Mouse (Mus musculus) frontal cortex, postnatal 25 days (tissue): ENCODE measurements around the gene Aff3.
A peak's percentile ranks its signal among the peaks of the same experiment; 100 is the strongest.

Experiments used
- DNase-seq, 2 experiments: peaks; one replicate each; pipeline ENCODE4 v3.0.0; 2022; ENCODE audit warnings: low spot score in 2 of 2

Gene Aff3

DNA sequence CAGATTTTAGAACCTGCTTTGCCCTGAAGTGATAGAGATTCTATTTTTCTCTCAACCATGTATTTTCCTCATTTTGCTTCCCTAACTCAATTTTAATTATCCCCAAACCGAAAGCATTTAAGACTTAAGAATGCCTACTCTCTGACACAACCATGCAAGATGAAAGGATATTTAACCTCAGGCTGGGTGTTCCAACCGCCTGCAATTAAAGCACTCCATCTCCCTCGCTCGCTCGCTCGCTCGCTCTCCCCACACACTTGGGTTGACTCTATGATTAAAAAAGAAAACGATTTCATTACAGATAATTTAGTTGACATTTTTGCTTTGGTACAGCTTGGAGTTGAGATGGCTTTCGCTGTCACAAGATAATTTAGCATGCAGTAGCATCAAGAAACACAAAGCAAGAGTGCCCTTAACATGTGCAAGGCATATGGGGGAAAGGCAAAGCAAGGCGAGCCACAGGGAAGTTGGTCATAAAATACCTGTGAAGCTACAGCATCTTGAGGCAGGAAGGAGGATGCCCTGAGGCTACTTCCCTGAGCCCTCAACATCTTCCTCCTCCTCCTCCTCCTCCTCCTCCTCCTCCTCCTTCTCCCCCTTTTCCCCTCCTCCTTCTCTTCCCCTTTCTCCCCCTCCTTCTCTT, 167.7 kb downstream of the Aff3 start:
- no peak for DNase-seq

DNA sequence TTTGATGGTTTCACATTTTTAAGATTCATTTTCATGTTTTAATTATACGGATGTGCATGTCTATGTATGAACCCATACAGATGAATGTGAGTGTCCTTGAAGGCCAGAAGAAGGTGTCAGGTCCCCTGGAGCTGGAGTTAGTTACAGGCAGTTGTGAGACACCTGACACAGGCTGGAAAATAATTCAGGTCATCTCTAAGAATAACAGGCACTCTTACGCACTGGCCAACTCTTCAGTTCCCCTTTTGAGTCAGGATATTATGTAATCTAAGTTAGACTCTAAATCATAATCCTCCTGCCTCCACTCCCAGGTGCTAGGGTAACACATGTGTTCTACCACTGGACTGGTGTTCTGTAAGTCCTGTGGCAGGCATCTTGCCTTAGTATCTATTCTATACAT, 169.5 kb downstream of the Aff3 start:
- no peak for DNase-seq

DNA sequence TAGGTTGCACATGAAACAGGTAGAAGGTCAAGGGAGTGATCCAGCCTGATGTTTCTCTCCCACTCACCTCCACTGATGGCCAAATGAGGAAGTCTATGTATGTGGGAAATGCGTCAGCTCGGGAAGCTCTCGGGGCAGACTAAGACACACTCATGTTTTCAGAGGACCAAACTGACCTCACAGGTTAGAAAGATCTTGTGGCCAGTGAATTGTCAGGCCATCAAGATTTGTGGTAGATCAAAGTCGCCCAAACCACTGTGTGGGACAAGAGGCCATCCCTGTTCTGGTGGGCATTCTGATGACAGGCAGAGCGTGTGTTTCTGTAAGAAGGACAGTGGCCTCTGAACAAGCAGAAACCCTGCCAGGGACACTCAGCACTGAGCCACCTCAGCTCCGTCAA, 175.0 kb downstream of the Aff3 start:
- DNase-seq: no peak

DNA sequence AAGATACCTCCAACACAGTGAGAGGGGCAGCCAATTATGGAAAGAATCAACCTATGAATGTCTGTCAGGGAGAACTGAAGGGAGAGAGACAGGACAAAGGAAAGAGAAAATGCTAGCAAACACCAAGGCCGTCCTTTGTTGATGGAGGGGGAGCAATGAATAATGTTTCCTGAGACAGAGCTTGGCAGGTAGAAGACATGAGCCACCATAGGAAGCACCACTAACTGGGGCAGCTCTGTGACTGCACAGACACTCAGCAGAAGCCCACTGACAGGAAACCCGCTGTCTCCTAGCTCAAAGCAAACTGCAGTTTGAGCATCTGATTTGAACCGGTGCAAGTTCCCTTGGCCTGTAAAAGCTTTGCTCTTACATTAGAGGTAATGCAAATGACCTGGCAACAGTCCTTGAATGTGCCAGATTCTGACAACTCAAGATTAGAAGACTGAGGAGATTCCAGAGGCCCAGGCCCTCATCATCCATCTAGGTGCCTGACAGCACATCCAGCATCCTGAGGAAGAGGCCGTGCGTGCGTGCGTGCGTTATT, 176.0 kb downstream of the Aff3 start:
- no peak for DNase-seq

DNA sequence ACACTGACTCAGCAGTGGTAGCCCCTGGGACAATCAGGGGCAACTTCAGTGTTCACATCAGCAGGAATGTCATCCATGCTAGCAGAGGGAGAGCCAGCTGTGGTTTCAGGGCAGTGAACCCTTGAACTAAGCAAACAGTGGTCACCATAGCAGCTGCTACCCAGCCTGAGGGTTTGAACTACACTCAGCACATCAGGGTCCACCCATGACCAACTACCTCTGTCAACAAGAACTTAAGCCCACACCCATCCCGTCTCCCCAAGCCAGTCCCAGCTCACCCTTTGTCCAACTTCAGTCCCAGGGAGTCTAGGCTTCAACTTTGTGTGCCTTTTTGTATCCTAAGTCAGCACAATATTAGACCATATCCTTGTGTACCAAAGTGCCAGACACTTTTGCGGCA, 176.9 kb downstream of the Aff3 start:
- DNase-seq: no peak

DNA sequence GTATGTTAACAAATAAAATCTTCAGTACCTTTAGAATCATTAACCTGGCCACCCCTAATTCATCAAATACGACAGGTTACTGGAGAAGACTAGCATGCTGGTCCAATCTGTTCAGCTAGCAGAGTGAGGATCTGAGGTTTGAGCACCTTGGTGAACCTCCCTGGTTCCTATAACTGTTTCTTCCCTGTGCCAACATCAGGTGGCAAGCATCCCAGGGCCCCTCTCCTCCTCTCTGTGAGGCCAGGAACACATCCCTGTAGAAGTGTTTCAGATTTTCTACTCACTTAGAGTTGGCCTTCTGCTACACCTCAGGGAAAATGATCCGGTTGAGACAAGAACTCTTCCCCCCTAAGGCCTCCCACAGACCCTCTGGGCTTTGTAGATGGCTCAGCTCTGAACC, 181.6 kb downstream of the Aff3 start:
- DNase-seq: no peak

DNA sequence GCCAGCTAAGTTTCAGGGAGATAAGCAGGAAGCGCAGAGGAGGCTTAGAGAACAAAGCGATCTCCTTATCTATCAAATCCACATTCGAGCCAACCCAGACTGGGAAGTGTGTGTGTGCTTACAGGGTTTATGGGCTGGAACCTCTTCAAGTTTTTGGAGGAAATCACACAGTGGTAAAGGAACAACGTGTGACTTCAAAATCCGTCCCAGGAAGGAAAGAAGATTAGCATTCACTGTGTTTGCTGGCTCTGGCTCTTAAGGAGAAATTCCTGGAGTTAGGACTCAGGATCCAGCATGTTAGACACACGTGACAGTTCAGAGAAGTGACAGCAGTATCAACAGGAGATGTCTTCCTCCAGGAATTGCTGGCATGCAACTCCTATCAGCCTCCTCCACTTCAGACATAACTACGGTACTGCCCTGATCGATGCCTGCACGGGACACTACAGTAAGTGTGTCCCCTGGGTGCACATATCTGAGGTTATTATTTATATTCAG, 186.5 kb downstream of the Aff3 start:
- no peak for DNase-seq

DNA sequence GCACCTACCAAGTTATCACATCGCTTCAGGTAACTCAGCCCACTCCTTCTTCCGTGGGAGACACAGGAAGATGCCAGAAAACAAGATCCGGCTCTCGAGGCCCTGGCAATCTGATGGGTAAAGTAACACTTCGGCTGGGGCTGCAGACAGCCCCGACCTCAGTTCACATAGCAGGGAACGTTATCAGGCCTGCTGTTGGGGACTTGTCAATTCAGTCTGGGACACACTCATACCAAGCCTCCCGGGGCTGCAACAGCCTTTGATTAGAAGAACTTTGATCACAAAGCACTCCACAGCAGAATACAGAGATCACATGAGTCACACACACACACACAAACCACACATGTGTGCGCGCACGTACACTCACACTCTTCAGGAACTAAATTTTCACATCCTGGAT, 193.9 kb downstream of the Aff3 start:
- no peak for DNase-seq

DNA sequence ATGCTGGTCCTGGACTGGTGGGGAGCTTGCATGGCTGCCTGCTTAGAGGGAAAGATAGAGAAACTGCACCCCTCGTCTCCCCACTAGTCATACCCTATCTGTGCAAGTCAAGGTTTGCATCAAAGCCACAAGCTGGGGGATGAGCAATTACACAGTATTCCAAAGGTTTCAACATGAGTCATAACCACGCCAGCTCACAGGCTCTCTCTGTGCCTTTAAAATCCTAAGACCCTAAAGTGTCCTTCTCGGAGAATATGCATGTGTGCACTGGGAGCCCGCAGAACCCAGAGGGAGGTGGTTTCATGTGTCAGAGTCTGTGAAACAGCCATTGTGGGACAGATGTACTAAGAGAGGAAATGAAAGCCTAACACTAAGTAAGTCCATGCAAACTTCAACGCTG, 194.6 kb downstream of the Aff3 start:
- DNase-seq: no peak

DNA sequence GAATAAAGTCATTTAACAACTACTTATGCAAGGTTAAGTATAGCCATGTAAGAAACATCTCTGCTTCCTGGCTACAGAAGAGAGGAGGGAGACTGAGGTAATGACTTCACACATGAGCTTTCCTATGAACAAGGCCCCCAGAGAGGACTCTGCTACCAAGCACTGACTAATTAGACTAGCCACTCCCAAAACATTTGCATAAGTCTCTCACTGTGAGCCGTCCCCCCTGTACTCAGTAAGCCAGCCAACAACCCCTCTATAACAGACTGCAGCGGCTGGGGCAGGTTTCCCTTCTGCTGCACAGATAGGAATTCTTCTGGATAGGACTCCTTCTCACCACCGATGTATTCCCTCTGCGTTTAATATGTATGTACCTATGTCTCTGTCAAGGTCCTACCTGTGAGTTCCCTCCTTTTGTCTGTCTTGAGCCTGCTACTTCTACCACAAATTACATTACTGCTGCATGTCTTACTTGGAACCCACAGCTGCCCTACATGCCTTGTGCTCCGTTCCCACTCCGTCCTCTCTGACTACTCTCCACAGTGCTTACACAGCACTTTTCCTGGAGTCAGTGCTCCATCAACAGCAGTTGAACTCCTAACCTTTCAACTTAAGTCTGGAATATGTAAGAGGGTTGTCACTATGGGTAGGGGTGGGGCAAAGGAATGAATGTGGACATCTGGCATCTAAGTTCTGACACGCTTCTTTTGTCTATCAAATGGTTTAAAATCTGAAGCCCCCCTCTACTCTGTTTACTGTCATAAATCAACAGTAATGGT, 197.3 kb downstream of the Aff3 start:
- DNase-seq: no peak

DNA sequence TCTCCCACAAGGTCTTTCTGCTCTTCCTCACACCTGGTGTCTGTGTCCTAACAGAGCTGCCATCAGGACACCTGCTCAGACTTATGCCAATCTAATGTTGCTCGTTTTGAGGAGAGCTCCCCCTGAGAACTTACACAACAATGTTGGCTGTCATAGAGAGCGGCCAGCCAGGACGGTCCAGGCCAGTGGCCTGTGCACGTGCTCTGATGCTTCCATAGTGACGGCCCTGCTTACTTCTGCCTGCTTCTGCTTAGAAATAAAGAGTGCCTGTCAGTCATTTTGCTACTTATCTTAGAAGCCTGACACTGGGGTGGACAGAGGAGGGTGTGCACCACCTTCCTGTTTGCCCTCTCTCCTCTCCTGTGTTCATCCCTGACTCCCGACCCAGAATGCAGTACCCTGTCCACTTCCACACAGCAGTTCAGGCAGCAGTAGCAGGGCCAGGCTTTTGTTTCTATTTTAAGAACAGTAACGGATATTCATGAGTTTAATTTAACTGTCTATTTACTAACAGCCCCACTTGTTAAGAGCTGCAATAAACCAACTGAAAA, 208.0 kb downstream of the Aff3 start:
- no peak for DNase-seq

DNA sequence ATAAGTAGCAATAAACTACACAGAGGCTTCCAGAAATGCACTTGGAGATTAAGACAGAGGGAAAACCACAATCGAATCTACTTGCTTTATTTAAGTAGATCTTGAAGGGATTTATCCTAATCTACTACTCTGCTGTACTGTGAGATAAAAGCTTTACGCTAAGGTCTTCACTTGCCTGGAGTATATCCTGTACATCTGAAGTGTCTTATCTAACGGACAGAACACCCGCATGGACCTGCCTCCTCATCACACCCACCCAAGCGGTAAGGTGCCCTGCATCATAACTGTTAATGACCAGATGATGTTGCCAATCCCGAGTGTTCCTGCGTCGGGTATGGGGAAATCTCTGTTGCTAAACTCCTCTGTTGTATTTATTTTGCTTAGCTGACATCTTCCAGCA, 209.8 kb downstream of the Aff3 start:
- no peak for DNase-seq

DNA sequence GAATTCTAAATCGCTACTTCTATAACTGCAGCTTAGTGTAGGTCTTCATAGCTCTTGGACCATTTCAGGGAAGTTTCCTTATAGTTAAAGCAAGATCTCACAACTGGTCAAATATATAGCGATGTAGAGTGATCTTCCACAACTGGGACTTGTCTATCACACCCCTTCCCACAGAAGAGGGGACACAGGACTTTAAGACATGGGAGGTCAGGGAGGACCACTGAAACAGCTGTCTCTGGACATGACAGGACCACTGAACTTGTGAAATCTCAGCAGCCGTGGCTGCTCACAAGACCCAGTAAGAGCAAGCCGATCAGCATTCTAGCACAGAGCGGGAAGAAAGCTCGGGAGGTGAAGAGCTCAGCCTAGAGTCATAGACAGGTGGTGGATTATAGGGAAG, 213.4 kb downstream of the Aff3 start:
- DNase-seq: no peak

DNA sequence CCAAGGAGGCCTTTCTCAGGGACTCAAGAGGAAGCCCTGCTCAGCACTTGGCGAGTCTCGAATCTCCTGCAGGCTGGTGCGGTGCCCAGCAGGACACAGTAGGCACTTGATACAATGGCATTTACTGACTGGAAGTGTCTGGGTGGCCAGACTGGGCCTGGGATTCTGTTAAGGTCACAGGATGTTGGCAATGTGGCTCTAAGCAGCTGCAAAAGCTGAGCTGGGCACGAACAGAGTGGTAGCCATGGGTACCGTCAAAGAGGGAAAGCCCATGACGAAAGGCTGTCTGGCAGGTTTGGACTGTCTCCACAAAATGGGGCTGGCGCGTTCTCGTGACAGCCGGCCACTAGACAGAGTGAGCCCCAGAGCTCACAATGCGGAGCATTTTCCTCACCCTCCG, 214.1 kb downstream of the Aff3 start:
- peak; percentile 25 to 58 for DNase-seq

DNA sequence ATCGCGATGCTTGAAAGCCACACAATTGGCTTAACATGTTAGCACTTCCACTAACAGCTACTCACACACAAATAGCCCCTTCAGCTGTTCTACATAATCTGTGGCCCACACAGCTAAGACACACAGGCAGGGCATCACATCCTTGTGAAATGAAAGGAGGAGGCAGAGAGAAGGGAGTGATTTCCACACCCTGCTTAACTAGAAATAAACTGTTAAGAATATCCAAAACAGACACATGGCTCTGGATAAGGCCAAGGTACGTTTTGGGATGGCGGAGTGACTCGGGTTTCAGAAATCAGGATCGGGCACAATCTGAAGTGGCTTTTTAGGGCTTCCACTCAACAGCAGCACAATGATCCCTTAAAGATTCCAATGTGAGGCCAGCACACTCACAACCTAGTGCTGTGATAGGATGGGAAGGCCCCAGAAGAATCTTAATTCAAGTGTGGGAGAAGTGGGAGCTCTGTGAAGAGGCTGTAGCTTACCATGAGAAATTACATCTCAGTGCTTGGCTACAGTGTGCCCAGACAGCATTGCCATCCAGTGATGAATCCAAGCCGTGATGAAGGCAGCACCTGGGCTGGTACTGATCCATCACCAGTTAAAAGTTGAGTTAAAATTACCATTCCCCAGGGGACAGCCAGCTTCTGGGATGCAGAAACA, 214.8 kb downstream of the Aff3 start:
- DNase-seq: no peak

DNA sequence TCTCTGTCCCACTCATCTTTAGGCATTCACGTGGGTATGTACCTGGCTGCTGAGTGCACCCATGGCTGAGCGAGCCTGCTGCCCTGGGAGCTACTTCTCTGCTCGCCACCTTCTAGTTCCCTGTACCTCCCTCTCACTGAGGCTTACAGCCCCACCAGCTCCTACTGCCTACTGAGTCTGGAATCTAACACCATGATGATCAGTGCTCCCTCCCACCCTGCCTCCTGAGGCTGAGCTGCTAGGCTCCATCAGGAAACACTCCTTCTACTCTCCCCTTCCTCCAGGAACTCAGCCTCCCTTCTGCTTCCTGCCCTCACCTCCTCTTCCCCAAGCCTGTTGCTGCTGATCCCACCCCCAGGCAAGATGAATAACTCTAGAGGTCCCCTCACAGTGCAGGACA, 215.9 kb downstream of the Aff3 start:
- no peak for DNase-seq

DNA sequence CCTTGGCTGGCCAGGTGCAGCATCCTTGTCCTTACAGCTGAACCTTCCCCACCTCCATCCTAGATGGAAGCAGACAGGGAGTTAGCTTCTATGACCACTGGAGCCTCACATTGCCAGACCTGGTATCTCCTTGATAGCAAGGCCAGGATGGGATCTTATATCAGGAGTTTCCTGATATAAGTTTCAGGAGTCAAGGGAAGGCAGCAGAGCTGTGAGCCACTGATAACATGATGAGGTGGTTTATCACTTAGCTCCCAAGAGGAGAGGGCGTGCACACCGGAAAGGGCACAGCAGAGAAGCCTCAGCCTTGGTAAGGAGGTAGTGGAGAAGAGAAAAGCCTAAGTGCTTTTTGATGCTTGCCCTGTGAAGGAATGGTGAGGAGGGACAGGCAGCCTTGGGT, 217.2 kb downstream of the Aff3 start:
- no peak for DNase-seq

DNA sequence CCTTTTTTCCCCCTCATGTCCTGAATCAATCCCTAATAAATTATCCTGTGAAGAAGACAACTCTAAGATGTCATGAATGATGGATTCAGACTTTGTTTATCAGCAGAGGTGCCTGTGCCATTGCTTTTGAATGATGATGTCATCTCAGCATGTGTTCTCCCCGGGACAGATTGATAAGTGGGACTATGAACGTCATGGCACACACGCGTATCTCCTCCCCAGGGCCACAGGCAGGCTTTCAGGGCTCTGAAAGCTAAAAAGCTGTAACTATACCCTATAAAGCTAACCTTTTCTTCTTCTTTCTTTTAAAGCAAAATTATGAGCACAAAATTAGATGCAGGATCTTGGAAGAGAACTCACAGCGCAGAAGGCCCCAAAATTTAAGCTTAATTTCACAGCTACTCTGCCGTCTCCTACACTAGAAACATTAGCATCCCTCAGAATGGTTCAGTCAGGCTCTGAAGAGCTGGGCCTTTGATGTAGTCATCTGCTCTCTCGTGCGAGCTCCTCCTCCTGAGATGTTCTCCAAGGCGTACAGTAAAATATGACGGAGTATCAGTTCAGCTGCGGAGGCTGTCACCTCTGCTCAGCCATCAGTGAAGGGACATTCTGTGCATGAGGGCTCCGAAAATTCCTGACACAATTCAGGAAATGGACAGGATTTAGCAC, 218.5 kb downstream of the Aff3 start:
- no peak for DNase-seq

DNA sequence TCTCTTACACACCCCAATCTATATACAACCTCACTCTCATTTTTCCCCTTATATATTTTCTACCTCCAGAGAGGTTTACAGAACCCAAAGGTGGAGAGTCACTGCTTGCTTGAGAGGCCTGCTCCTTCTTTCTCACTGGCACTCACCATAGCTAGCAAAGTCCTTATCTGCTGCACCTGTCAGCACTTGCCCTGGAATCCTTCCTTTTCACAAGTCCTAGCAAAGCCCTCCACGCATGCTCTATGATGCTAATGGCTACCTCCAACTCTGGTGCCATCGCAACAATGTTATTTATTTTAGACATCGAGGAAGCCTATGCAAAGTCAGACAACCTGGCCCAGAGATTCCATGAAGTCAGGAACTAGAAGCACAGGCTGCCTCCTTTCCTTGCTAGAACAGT, 221.9 kb downstream of the Aff3 start:
- no peak for DNase-seq

DNA sequence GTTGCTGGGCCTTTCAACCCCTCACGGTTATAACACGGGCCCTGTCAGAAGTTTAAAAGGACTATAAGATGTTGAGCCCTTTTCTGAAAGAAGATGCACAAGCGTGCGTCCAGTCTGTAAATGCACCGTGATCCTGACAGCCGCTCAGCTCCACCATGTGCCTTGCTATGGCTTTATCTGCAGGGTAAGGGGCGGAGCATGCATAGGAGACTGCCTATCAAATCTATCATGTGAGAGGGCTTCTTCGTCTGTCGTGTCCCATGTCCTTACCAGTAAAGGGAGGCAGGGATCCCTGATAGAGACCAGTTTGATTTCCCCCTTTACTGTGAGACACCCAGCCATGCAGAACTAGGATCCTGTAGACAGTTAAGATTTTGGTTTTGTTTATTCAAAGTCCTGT, 222.3 kb downstream of the Aff3 start:
- no peak for DNase-seq

DNA sequence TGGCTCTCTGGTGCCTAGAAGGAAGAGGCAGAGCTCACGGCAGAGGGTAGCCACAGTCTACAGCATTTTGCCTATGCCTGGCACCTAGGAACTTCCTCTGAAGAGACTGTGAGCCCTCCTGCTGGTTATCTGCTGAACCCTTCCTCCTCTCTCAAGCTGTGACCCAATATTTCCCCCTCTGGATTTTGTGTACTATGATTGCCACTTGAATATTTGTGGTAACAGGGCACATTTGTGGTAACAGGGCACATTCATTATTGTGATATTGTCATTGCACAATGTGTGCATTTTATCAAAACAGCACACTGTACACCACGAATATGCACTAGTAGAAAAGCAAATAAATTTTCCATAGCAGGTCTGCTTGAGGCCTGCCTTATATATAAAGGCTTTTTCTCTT, 223.0 kb downstream of the Aff3 start:
- no peak for DNase-seq

DNA sequence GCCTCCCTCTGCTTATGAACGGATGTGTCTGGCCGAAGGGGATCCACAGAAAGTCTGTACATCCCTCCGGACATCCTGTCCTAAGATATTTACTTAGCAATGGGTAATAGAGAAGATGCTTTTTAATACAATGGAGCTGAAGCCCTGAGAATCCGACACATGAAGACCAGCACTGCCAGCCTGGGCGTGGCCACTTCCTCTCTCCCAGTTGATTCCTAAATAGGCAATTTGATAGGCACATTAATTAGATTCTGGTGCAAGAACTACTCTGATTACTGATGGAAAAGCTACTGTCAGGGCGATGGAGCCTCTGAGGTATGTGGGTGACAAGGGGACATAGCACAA, 224.3 kb downstream of the Aff3 start:
- DNase-seq: no peak
